Mouse (Mus musculus): ENCODE data around the gene Gm10642. TPM values are rescaled to one million over a fixed set of nuclear protein-coding genes. Genes with fewer than 3 reads are reported as not detected.

Gm10642 gene
- polyA plus RNA-seq, 1 experiment, result not detected

- Histone ChIP-seq H3K4me1 (ENCODE audit: control insufficient read depth, insufficient read depth, low read length) (no peaks in the 10 kb centered on the region), H3K27ac (ENCODE audit: insufficient read depth, low read depth, low read length) (no peak overlapping the region), H3K4me3 (ENCODE audit: insufficient read depth, low read depth, low read length) (no peak overlapping the region)
- WGBS, result 88% methylated on average over 6 of the region's 6 CpGs
- no peak for TF ChIP-seq CTCF (IDR thresholded peaks at IDR 0.05; ENCODE audit: insufficient read depth, low read depth, low read length)
- TF ChIP-seq POLR2A (IDR thresholded peaks at IDR 0.05; ENCODE audit: insufficient read depth, low read depth, low read length), result no peak
Measured at GRCm38 (mm10) chr9:70670381-70670780, 14.3 kb downstream of the Gm10642 start.

- Histone ChIP-seq H3K27ac (ENCODE audit: insufficient read depth, low read depth, low read length) (no peak overlapping the region), H3K4me3 (ENCODE audit: insufficient read depth, low read depth, low read length) (no peak overlapping the region), H3K4me1 (ENCODE audit: control insufficient read depth, insufficient read depth, low read length) (no peaks in the 10 kb centered on the region)
- 75% methylated on average over 6 of the region's 6 CpGs for WGBS
- TF ChIP-seq CTCF (IDR thresholded peaks at IDR 0.05; ENCODE audit: insufficient read depth, low read depth, low read length) (no peak), POLR2A (IDR thresholded peaks at IDR 0.05; ENCODE audit: insufficient read depth, low read depth, low read length) (no peak)
Measured at GRCm38 (mm10) chr9:70671278-70671677, 15.2 kb downstream of the Gm10642 start.

- Histone ChIP-seq H3K4me3 (ENCODE audit: insufficient read depth, low read depth, low read length) (no peak overlapping the region), H3K27ac (ENCODE audit: insufficient read depth, low read depth, low read length) (no peak overlapping the region), H3K4me1 (ENCODE audit: control insufficient read depth, insufficient read depth, low read length) (no peaks in the 10 kb centered on the region)
- 37% methylated on average over 10 of the region's 10 CpGs for WGBS
- no peak for TF ChIP-seq POLR2A (IDR thresholded peaks at IDR 0.05; ENCODE audit: insufficient read depth, low read depth, low read length)
- no peak for TF ChIP-seq CTCF (IDR thresholded peaks at IDR 0.05; ENCODE audit: insufficient read depth, low read depth, low read length)
Measured at GRCm38 (mm10) chr9:70671772-70672579, 15.9 kb downstream of the Gm10642 start.

- no peaks in the 10 kb centered on the region for H3K4me1 ChIP-seq (ENCODE audit: control insufficient read depth, insufficient read depth, low read length)
- TF ChIP-seq CTCF (IDR thresholded peaks at IDR 0.05; ENCODE audit: insufficient read depth, low read depth, low read length), result no peak
- TF ChIP-seq POLR2A (IDR thresholded peaks at IDR 0.05; ENCODE audit: insufficient read depth, low read depth, low read length), result no peak
- no peak overlapping the region for H3K4me3 ChIP-seq (ENCODE audit: insufficient read depth, low read depth, low read length)
- 86% methylated on average over 4 of the region's 4 CpGs for WGBS
- H3K27ac ChIP-seq (ENCODE audit: insufficient read depth, low read depth, low read length), result no peak overlapping the region
Measured at GRCm38 (mm10) chr9:70673656-70674055, 17.6 kb downstream of the Gm10642 start.

- TF ChIP-seq POLR2A (IDR thresholded peaks at IDR 0.05; ENCODE audit: insufficient read depth, low read depth, low read length) (no peak), CTCF (IDR thresholded peaks at IDR 0.05; ENCODE audit: insufficient read depth, low read depth, low read length) (no peak)
- Histone ChIP-seq H3K4me1 (ENCODE audit: control insufficient read depth, insufficient read depth, low read length) (no peaks in the 10 kb centered on the region), H3K27ac (ENCODE audit: insufficient read depth, low read depth, low read length) (no peak overlapping the region), H3K4me3 (ENCODE audit: insufficient read depth, low read depth, low read length) (no peak overlapping the region)
- 82% methylated on average over 4 of the region's 4 CpGs for WGBS
Measured at GRCm38 (mm10) chr9:70675117-70675516, 19.1 kb downstream of the Gm10642 start.

GRCm38 (mm10) chr9:70675961-70676360 lies 19.9 kb downstream of the Gm10642 start:
- TF ChIP-seq CTCF (IDR thresholded peaks at IDR 0.05; ENCODE audit: insufficient read depth, low read depth, low read length) (no peak), POLR2A (IDR thresholded peaks at IDR 0.05; ENCODE audit: insufficient read depth, low read depth, low read length) (no peak)
- 87% methylated on average over 5 of the region's 5 CpGs for WGBS
- no peak overlapping the region for H3K27ac ChIP-seq (ENCODE audit: insufficient read depth, low read depth, low read length)

GRCm38 (mm10) chr9:70678682-70679131 lies 22.7 kb downstream of the Gm10642 start, which contains the start of gene Adam10:
Adam10 (plus strand) TSS chr9:70678997.
- Histone ChIP-seq H3K4me3 (ENCODE audit: insufficient read depth, low read depth, low read length) (peak within 1 kb of the TSS; percentile 72), H3K4me1 (ENCODE audit: control insufficient read depth, insufficient read depth, low read length) (peaks cover 2% of the 10 kb centered on the region; the same call in 1 of the 2 replicates), H3K27ac (ENCODE audit: insufficient read depth, low read depth, low read length) (peak within 1 kb of the TSS; percentile 90)
- WGBS, result under 1% methylated on average over 42 of the region's 48 CpGs
- peak; percentile 68 for TF ChIP-seq POLR2A (IDR thresholded peaks at IDR 0.05; ENCODE audit: insufficient read depth, low read depth, low read length)
- TF ChIP-seq CTCF (IDR thresholded peaks at IDR 0.05; ENCODE audit: insufficient read depth, low read depth, low read length), result 0 out of 2 replicates have a peak, but pooled peaks have one; percentile 6

More at GRCm38 (mm10) chr9:70675961-70676360, 19.9 kb downstream of the Gm10642 start:
- Histone ChIP-seq H3K4me3 (ENCODE audit: insufficient read depth, low read depth, low read length) (no peak overlapping the region), H3K4me1 (ENCODE audit: control insufficient read depth, insufficient read depth, low read length) (no peaks in the 10 kb centered on the region)

- Histone ChIP-seq H3K4me1 (ENCODE audit: control insufficient read depth, insufficient read depth, low read length) (peaks cover 2% of the 10 kb centered on the region; the same call in 1 of the 2 replicates), H3K4me3 (ENCODE audit: insufficient read depth, low read depth, low read length) (peak overlapping the region; percentile 72), H3K27ac (ENCODE audit: insufficient read depth, low read depth, low read length) (peak overlapping the region; percentile 90)
- no peak for TF ChIP-seq CTCF (IDR thresholded peaks at IDR 0.05; ENCODE audit: insufficient read depth, low read depth, low read length)
- no peak for TF ChIP-seq POLR2A (IDR thresholded peaks at IDR 0.05; ENCODE audit: insufficient read depth, low read depth, low read length)
- under 1% methylated on average over 93 of the region's 103 CpGs for WGBS
Measured at GRCm38 (mm10) chr9:70679132-70680091, 23.4 kb downstream of the Gm10642 start.

Measured in olfactory bulb, adult 2 months (tissue).